Mouse (Mus musculus): ENCODE measurements at regions not wholly inside any gene's neighbourhood (a gene's known extent, or its start where the extent isn't known, plus 50 kb on each side); places are given as distances from the start of the nearest gene placed in this dataset.
"Not testable (repeated sequence)": the region's sequence is repeated elsewhere in the genome, so short reads cannot be mapped to it uniquely, and the experiment has no call there.

- TF ChIP-seq CTCF (conservative IDR thresholded peaks at IDR 0.05; ENCODE audit: insufficient read depth, insufficient read length, low read depth, low read length); POLR2A (IDR thresholded peaks at IDR 0.05; ENCODE audit: low read depth, low read length): not testable (repeated sequence)
These were observed 937.3 kb downstream of the Gm9195 start for GRCm38 (mm10) chr14:71554324-71554723.
